Mouse (Mus musculus): ENCODE measurements at regions not wholly inside any gene's neighbourhood (a gene's known extent, or its start where the extent isn't known, plus 50 kb on each side); places are given as distances from the start of the nearest gene placed in this dataset.

GRCm38 (mm10) chr8:15500973-15501372, 455.1 kb upstream of the BB014433 start:
- no peaks in the 10 kb centered on the region for H3K4me1 ChIP-seq (replicated peaks; ENCODE audit: control insufficient read depth, insufficient read depth, low read length)
- no peaks in the 10 kb centered on the region for H3K36me3 ChIP-seq (replicated peaks; ENCODE audit: control insufficient read depth, insufficient read depth)
- no peak for ATAC-seq (ENCODE audit: low FRiP score)
- no peak for DNase-seq (ENCODE audit: low spot score)
- H3K4me3 ChIP-seq (replicated peaks; ENCODE audit: low read length): no peak overlapping the region
- no peak overlapping the region for H3K4me2 ChIP-seq (replicated peaks)
- H3K27ac ChIP-seq: no peak overlapping the region
- no peak overlapping the region for H3K9ac ChIP-seq
- H3K27me3 ChIP-seq (ENCODE audit: control insufficient read depth, insufficient read depth, low read length): no peaks in the 10 kb centered on the region
- H3K9me3 ChIP-seq (ENCODE audit: control insufficient read depth, low read length): no peaks in the 10 kb centered on the region
- WGBS: 84% methylated on average over 4 of the region's 4 CpGs

GRCm38 (mm10) chr8:15497566-15497965, 451.7 kb upstream of the BB014433 start:
- DNase-seq (ENCODE audit: low spot score) (no peak), ATAC-seq (ENCODE audit: low FRiP score) (no peak)
- no peak overlapping the region for H3K4me3 ChIP-seq (replicated peaks; ENCODE audit: low read length)
- WGBS: 93% methylated on average over 5 of the region's 5 CpGs
- H3K4me2 ChIP-seq (replicated peaks): no peak overlapping the region
- no peaks in the 10 kb centered on the region for H3K36me3 ChIP-seq (replicated peaks; ENCODE audit: control insufficient read depth, insufficient read depth)
- H3K4me1 ChIP-seq (replicated peaks; ENCODE audit: control insufficient read depth, insufficient read depth, low read length): no peaks in the 10 kb centered on the region
- no peaks in the 10 kb centered on the region for H3K9me3 ChIP-seq (ENCODE audit: control insufficient read depth, low read length)
- H3K27ac ChIP-seq: no peak overlapping the region
- no peaks in the 10 kb centered on the region for H3K27me3 ChIP-seq (ENCODE audit: control insufficient read depth, insufficient read depth, low read length)
- H3K9ac ChIP-seq: no peak overlapping the region

GRCm38 (mm10) chr8:15496248-15496647, 450.4 kb upstream of the BB014433 start:
- Histone ChIP-seq H3K36me3 (replicated peaks; ENCODE audit: control insufficient read depth, insufficient read depth) (no peaks in the 10 kb centered on the region), H3K9me3 (ENCODE audit: control insufficient read depth, low read length) (no peaks in the 10 kb centered on the region), H3K9ac (no peak overlapping the region), H3K27me3 (ENCODE audit: control insufficient read depth, insufficient read depth, low read length) (no peaks in the 10 kb centered on the region), H3K4me1 (replicated peaks; ENCODE audit: control insufficient read depth, insufficient read depth, low read length) (no peaks in the 10 kb centered on the region), H3K4me2 (replicated peaks) (no peak overlapping the region), H3K4me3 (replicated peaks; ENCODE audit: low read length) (no peak overlapping the region), H3K27ac (no peak overlapping the region)
- 76% methylated on average over 11 of the region's 11 CpGs for WGBS
- DNase-seq (ENCODE audit: low spot score) (peak; percentile 43), ATAC-seq (ENCODE audit: low FRiP score) (no peak)

GRCm38 (mm10) chr8:15490774-15491173, 444.9 kb upstream of the BB014433 start:
- Histone ChIP-seq H3K4me2 (replicated peaks) (no peak overlapping the region), H3K4me1 (replicated peaks; ENCODE audit: control insufficient read depth, insufficient read depth, low read length) (no peaks in the 10 kb centered on the region), H3K4me3 (replicated peaks; ENCODE audit: low read length) (no peak overlapping the region), H3K27ac (no peak overlapping the region), H3K27me3 (ENCODE audit: control insufficient read depth, insufficient read depth, low read length) (no peaks in the 10 kb centered on the region), H3K9ac (no peak overlapping the region), H3K9me3 (ENCODE audit: control insufficient read depth, low read length) (no peaks in the 10 kb centered on the region), H3K36me3 (replicated peaks; ENCODE audit: control insufficient read depth, insufficient read depth) (no peaks in the 10 kb centered on the region)
- WGBS: 90% methylated on average over 4 of the region's 4 CpGs
- DNase-seq (ENCODE audit: low spot score) (no peak), ATAC-seq (ENCODE audit: low FRiP score) (no peak)

- Histone ChIP-seq H3K4me3 (replicated peaks; ENCODE audit: low read length) (no peak overlapping the region), H3K27me3 (ENCODE audit: control insufficient read depth, insufficient read depth, low read length) (no peaks in the 10 kb centered on the region), H3K4me1 (replicated peaks; ENCODE audit: control insufficient read depth, insufficient read depth, low read length) (no peaks in the 10 kb centered on the region), H3K27ac (no peak overlapping the region), H3K9ac (no peak overlapping the region), H3K9me3 (ENCODE audit: control insufficient read depth, low read length) (no peaks in the 10 kb centered on the region), H3K4me2 (replicated peaks) (no peak overlapping the region), H3K36me3 (replicated peaks; ENCODE audit: control insufficient read depth, insufficient read depth) (no peaks in the 10 kb centered on the region)
- 61% methylated on average over 5 of the region's 5 CpGs for WGBS
- DNase-seq (ENCODE audit: low spot score) (peak; percentile 67), ATAC-seq (ENCODE audit: low FRiP score) (no peak)
Observed at GRCm38 (mm10) chr8:15487579-15487978, 441.7 kb upstream of the BB014433 start.

- Histone ChIP-seq H3K4me1 (replicated peaks; ENCODE audit: control insufficient read depth, insufficient read depth, low read length) (no peaks in the 10 kb centered on the region), H3K9ac (no peak overlapping the region), H3K4me2 (replicated peaks) (no peak overlapping the region), H3K36me3 (replicated peaks; ENCODE audit: control insufficient read depth, insufficient read depth) (no peaks in the 10 kb centered on the region), H3K27ac (no peak overlapping the region), H3K4me3 (replicated peaks; ENCODE audit: low read length) (no peak overlapping the region), H3K9me3 (ENCODE audit: control insufficient read depth, low read length) (no peaks in the 10 kb centered on the region), H3K27me3 (ENCODE audit: control insufficient read depth, insufficient read depth, low read length) (no peaks in the 10 kb centered on the region)
- WGBS: 88% methylated on average over 4 of the region's 4 CpGs
- no peak for ATAC-seq (ENCODE audit: low FRiP score)
- DNase-seq (ENCODE audit: low spot score): no peak
Observed at GRCm38 (mm10) chr8:15470561-15470960, 424.7 kb upstream of the BB014433 start.

- Histone ChIP-seq H3K9me3 (ENCODE audit: control insufficient read depth, low read length) (no peaks in the 10 kb centered on the region), H3K27ac (no peak overlapping the region), H3K36me3 (replicated peaks; ENCODE audit: control insufficient read depth, insufficient read depth) (no peaks in the 10 kb centered on the region), H3K9ac (no peak overlapping the region), H3K4me2 (replicated peaks) (no peak overlapping the region), H3K4me1 (replicated peaks; ENCODE audit: control insufficient read depth, insufficient read depth, low read length) (no peaks in the 10 kb centered on the region), H3K27me3 (ENCODE audit: control insufficient read depth, insufficient read depth, low read length) (no peaks in the 10 kb centered on the region), H3K4me3 (replicated peaks; ENCODE audit: low read length) (no peak overlapping the region)
- 85% methylated on average over 10 of the region's 10 CpGs for WGBS
- ATAC-seq (ENCODE audit: low FRiP score): no peak
- DNase-seq (ENCODE audit: low spot score): no peak
Observed at GRCm38 (mm10) chr8:15468540-15469476, 422.9 kb upstream of the BB014433 start.

GRCm38 (mm10) chr8:15438546-15438945, 392.7 kb upstream of the BB014433 start:
- ATAC-seq (ENCODE audit: low FRiP score): no peak
- H3K4me1 ChIP-seq (replicated peaks; ENCODE audit: control insufficient read depth, insufficient read depth, low read length): no peaks in the 10 kb centered on the region
- H3K27ac ChIP-seq: no peak overlapping the region
- H3K9ac ChIP-seq: no peak overlapping the region
- H3K4me3 ChIP-seq (replicated peaks; ENCODE audit: low read length): no peak overlapping the region
- H3K4me2 ChIP-seq (replicated peaks): no peak overlapping the region
- no peaks in the 10 kb centered on the region for H3K27me3 ChIP-seq (ENCODE audit: control insufficient read depth, insufficient read depth, low read length)
- no peaks in the 10 kb centered on the region for H3K9me3 ChIP-seq (ENCODE audit: control insufficient read depth, low read length)
- no peaks in the 10 kb centered on the region for H3K36me3 ChIP-seq (replicated peaks; ENCODE audit: control insufficient read depth, insufficient read depth)
- no peak for DNase-seq (ENCODE audit: low spot score)
- WGBS: 58% methylated on average over 5 of the region's 5 CpGs

- Histone ChIP-seq H3K36me3 (replicated peaks; ENCODE audit: control insufficient read depth, insufficient read depth) (no peaks in the 10 kb centered on the region), H3K27me3 (ENCODE audit: control insufficient read depth, insufficient read depth, low read length) (no peaks in the 10 kb centered on the region), H3K4me2 (replicated peaks) (no peak overlapping the region), H3K27ac (no peak overlapping the region), H3K4me1 (replicated peaks; ENCODE audit: control insufficient read depth, insufficient read depth, low read length) (peaks cover 6% of the 10 kb centered on the region; the same call in 1 of the 2 replicates), H3K4me3 (replicated peaks; ENCODE audit: low read length) (no peak overlapping the region), H3K9me3 (ENCODE audit: control insufficient read depth, low read length) (no peaks in the 10 kb centered on the region), H3K9ac (no peak overlapping the region)
- ATAC-seq (ENCODE audit: low FRiP score): no peak
- 44% methylated on average over 4 of the region's 4 CpGs for WGBS
- no peak for DNase-seq (ENCODE audit: low spot score)
Observed at GRCm38 (mm10) chr8:15394722-15395115, 348.8 kb upstream of the BB014433 start.

All from hindbrain, embryonic 14.5 days (tissue).